Mouse (Mus musculus): ENCODE measurements around the gene Psmb9. TPM values are rescaled to one million over a fixed set of nuclear protein-coding genes. Genes with fewer than 3 reads are reported as not detected.
A peak's percentile ranks its signal among the peaks of the same experiment; 100 is the strongest.

Psmb9 gene
- polyA plus RNA-seq, 1 experiment from 2014 or later, result 10.6 TPM

- Histone ChIP-seq H3K36me3 (replicated peaks) (no peaks in the 10 kb centered on the region), H3K9me3 (replicated peaks) (no peaks in the 10 kb centered on the region), H3K4me2 (peak overlapping the region; percentile 94), H3K4me3 (replicated peaks) (peak overlapping the region; percentile 88), H3K4me1 (replicated peaks) (peaks cover 35% of the 10 kb centered on the region), H3K27me3 (peaks cover 6% of the 10 kb centered on the region; the same call in 1 of the 2 replicates), H3K27ac (replicated peaks) (peak overlapping the region; percentile 67), H3K9ac (peak overlapping the region; percentile 77)
- 0 out of 2 replicates have a peak, but pooled peaks have one; percentile 24 for ATAC-seq (ENCODE audit: insufficient read depth)
- WGBS (ENCODE audit: insufficient replicate concordance), result 10% methylated on average over 9 of the region's 9 CpGs
These were observed 18.2 kb upstream of the Psmb9 start for GRCm38 (mm10) chr17:34205746-34206176.

- H3K4me2 ChIP-seq, result peak overlapping the region; percentile 94
- WGBS (ENCODE audit: insufficient replicate concordance), result 11% methylated on average over 18 of the region's 18 CpGs
- no peaks in the 10 kb centered on the region for H3K36me3 ChIP-seq (replicated peaks)
- ATAC-seq (ENCODE audit: insufficient read depth), result peak; percentile 27; the same call in 1 of the 2 replicates
- H3K27ac ChIP-seq (replicated peaks), result peak overlapping the region; percentile 67
- H3K4me1 ChIP-seq (replicated peaks), result peaks cover 29% of the 10 kb centered on the region
- peak overlapping the region; percentile 77 for H3K9ac ChIP-seq
- H3K9me3 ChIP-seq (replicated peaks), result no peaks in the 10 kb centered on the region
- H3K27me3 ChIP-seq, result peaks cover 10% of the 10 kb centered on the region; the same call in 1 of the 2 replicates
- peak overlapping the region; percentile 88 for H3K4me3 ChIP-seq (replicated peaks)
These were observed 17.6 kb upstream of the Psmb9 start for GRCm38 (mm10) chr17:34205021-34205745.

- H3K4me3 ChIP-seq (replicated peaks), result peak overlapping the region; percentile 88
- H3K27me3 ChIP-seq, result peaks cover 10% of the 10 kb centered on the region; the same call in 1 of the 2 replicates
- ATAC-seq (ENCODE audit: insufficient read depth), result peak; percentile 35
- WGBS (ENCODE audit: insufficient replicate concordance), result under 1% methylated on average over 44 of the region's 44 CpGs
- H3K9ac ChIP-seq, result peak overlapping the region; percentile 77
- H3K4me1 ChIP-seq (replicated peaks), result peaks cover 27% of the 10 kb centered on the region
- H3K27ac ChIP-seq (replicated peaks), result peak overlapping the region; percentile 67
- peak overlapping the region; percentile 94 for H3K4me2 ChIP-seq
- H3K9me3 ChIP-seq (replicated peaks), result no peaks in the 10 kb centered on the region
- no peaks in the 10 kb centered on the region for H3K36me3 ChIP-seq (replicated peaks)
These were observed 16.9 kb upstream of the Psmb9 start for GRCm38 (mm10) chr17:34204303-34205010.

- Histone ChIP-seq H3K4me2 (peak within 1 kb of the TSS; percentile 94), H3K4me3 (replicated peaks) (peak within 1 kb of the TSS; percentile 88), H3K9me3 (replicated peaks) (no peaks in the 10 kb centered on the region), H3K27ac (replicated peaks) (peak within 1 kb of the TSS; percentile 67; the same call in 1 of the 2 replicates), H3K9ac (peak within 1 kb of the TSS; percentile 77), H3K27me3 (peaks cover 20% of the 10 kb centered on the region), H3K4me1 (replicated peaks) (peaks cover 27% of the 10 kb centered on the region), H3K36me3 (replicated peaks) (no peaks in the 10 kb centered on the region)
- no peak for ATAC-seq (ENCODE audit: insufficient read depth)
- WGBS (ENCODE audit: insufficient replicate concordance), result 80% methylated on average over 5 of the region's 5 CpGs
These were observed 15.9 kb upstream of the Psmb9 start, which contains the start of gene Tap2 for GRCm38 (mm10) chr17:34203444-34203843. Gene Tap2, plus strand, starts transcription at chr17:34203527.

- Histone ChIP-seq H3K27me3 (peaks cover 25% of the 10 kb centered on the region), H3K27ac (replicated peaks) (no peak overlapping the region), H3K4me3 (replicated peaks) (no peak overlapping the region), H3K36me3 (replicated peaks) (no peaks in the 10 kb centered on the region), H3K9me3 (replicated peaks) (no peaks in the 10 kb centered on the region), H3K9ac (no peak overlapping the region), H3K4me2 (no peak overlapping the region), H3K4me1 (replicated peaks) (peaks cover 27% of the 10 kb centered on the region)
- WGBS (ENCODE audit: insufficient replicate concordance), result 79% methylated on average over 4 of the region's 4 CpGs
- ATAC-seq (ENCODE audit: insufficient read depth), result no peak
These were observed 15.3 kb upstream of the Psmb9 start for GRCm38 (mm10) chr17:34202760-34203442.

- no peak for ATAC-seq (ENCODE audit: insufficient read depth)
- 62% methylated on average over 7 of the region's 7 CpGs for WGBS (ENCODE audit: insufficient replicate concordance)
These were observed 14.0 kb upstream of the Psmb9 start for GRCm38 (mm10) chr17:34201506-34202055.

GRCm38 (mm10) chr17:34200772-34201505 is 13.4 kb upstream of the Psmb9 start:
- H3K4me2 ChIP-seq, result no peak overlapping the region
- H3K27ac ChIP-seq (replicated peaks), result no peak overlapping the region
- H3K4me3 ChIP-seq (replicated peaks), result no peak overlapping the region
- H3K36me3 ChIP-seq (replicated peaks), result no peaks in the 10 kb centered on the region
- H3K9ac ChIP-seq, result no peak overlapping the region
- H3K4me1 ChIP-seq (replicated peaks), result peaks cover 36% of the 10 kb centered on the region
- peaks cover 45% of the 10 kb centered on the region for H3K27me3 ChIP-seq
- H3K9me3 ChIP-seq (replicated peaks), result no peaks in the 10 kb centered on the region
- no peak for ATAC-seq (ENCODE audit: insufficient read depth)
- WGBS (ENCODE audit: insufficient replicate concordance), result 80% methylated on average over 16 of the region's 16 CpGs

More at GRCm38 (mm10) chr17:34201506-34202055, 14.0 kb upstream of the Psmb9 start:
- H3K9me3 ChIP-seq (replicated peaks), result no peaks in the 10 kb centered on the region
- no peaks in the 10 kb centered on the region for H3K36me3 ChIP-seq (replicated peaks)
- H3K27ac ChIP-seq (replicated peaks), result no peak overlapping the region
- H3K27me3 ChIP-seq, result peaks cover 38% of the 10 kb centered on the region
- no peak overlapping the region for H3K4me2 ChIP-seq
- H3K9ac ChIP-seq, result no peak overlapping the region
- H3K4me3 ChIP-seq (replicated peaks), result no peak overlapping the region
- H3K4me1 ChIP-seq (replicated peaks), result peaks cover 37% of the 10 kb centered on the region

GRCm38 (mm10) chr17:34200047-34200446 is 12.5 kb upstream of the Psmb9 start:
- 75% methylated on average over 10 of the region's 10 CpGs for WGBS (ENCODE audit: insufficient replicate concordance)
- no peak overlapping the region for H3K4me2 ChIP-seq
- no peak for ATAC-seq (ENCODE audit: insufficient read depth)

GRCm38 (mm10) chr17:34199050-34199619 is 11.6 kb upstream of the Psmb9 start:
- no peaks in the 10 kb centered on the region for H3K36me3 ChIP-seq (replicated peaks)
- peak overlapping the region; percentile 73 for H3K4me2 ChIP-seq
- H3K4me1 ChIP-seq (replicated peaks), result peaks cover 23% of the 10 kb centered on the region
- H3K27me3 ChIP-seq, result peaks cover 61% of the 10 kb centered on the region
- H3K9me3 ChIP-seq (replicated peaks), result no peaks in the 10 kb centered on the region
- H3K4me3 ChIP-seq (replicated peaks), result no peak overlapping the region
- no peak for ATAC-seq (ENCODE audit: insufficient read depth)
- 61% methylated on average over 12 of the region's 12 CpGs for WGBS (ENCODE audit: insufficient replicate concordance)
- no peak overlapping the region for H3K9ac ChIP-seq
- no peak overlapping the region for H3K27ac ChIP-seq (replicated peaks)

More at GRCm38 (mm10) chr17:34200047-34200446, 12.5 kb upstream of the Psmb9 start:
- Histone ChIP-seq H3K27ac (replicated peaks) (no peak overlapping the region), H3K4me3 (replicated peaks) (no peak overlapping the region), H3K36me3 (replicated peaks) (no peaks in the 10 kb centered on the region), H3K4me1 (replicated peaks) (peaks cover 27% of the 10 kb centered on the region), H3K27me3 (peaks cover 54% of the 10 kb centered on the region), H3K9me3 (replicated peaks) (no peaks in the 10 kb centered on the region), H3K9ac (no peak overlapping the region)

- Histone ChIP-seq H3K36me3 (replicated peaks) (no peaks in the 10 kb centered on the region), H3K4me1 (replicated peaks) (peaks cover 17% of the 10 kb centered on the region), H3K4me3 (replicated peaks) (peak overlapping the region; percentile 58), H3K4me2 (peak overlapping the region; percentile 73), H3K9me3 (replicated peaks) (no peaks in the 10 kb centered on the region), H3K9ac (peak overlapping the region; percentile 35; the same call in 1 of the 2 replicates), H3K27me3 (peaks cover 61% of the 10 kb centered on the region), H3K27ac (replicated peaks) (no peak overlapping the region)
- WGBS (ENCODE audit: insufficient replicate concordance), result 3% methylated on average over 11 of the region's 11 CpGs
- no peak for ATAC-seq (ENCODE audit: insufficient read depth)
These were observed 11.0 kb upstream of the Psmb9 start for GRCm38 (mm10) chr17:34198521-34198912.

Data from liver, embryonic 15.5 days (tissue).